Mouse (Mus musculus): ENCODE measurements around the gene Rassf8. TPM values are rescaled to one million over a fixed set of nuclear protein-coding genes. Genes with fewer than 3 reads are reported as not detected.

Gene Rassf8
- polyA plus RNA-seq, 1 experiment from 2014 or later = 8.7 TPM

DNA sequence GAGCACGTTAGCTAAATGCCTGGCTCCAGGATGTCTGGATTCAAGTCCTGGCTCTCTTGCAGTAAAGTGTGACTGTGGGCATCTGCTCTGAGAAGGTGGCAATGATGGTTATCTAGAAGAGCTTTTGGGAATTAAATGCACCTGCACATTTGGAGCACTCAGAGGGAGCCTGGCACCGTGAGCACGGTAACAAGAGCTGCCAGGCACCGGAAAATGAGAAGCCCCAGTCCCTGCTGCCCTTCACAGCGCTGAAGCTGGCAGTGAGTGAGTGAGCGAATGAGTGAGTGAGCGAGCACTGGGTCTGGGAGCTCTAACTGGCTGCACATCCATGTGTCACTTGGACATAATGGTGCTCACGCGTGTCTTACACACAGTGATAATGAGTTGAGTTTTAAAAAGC is 34.7 kb downstream of the Rassf8 start:
- H3K36me3 ChIP-seq = no peaks in the 10 kb centered on the region
- H3K27me3 ChIP-seq = no peaks in the 10 kb centered on the region
- H3K9ac ChIP-seq = no peak overlapping the region
- no peaks in the 10 kb centered on the region for H3K9me3 ChIP-seq (replicated peaks)
- H3K4me1 ChIP-seq = 0 out of 2 replicates have a peak, but pooled peaks cover 23% of the 10 kb centered on the region
- H3K4me3 ChIP-seq (replicated peaks) = no peak overlapping the region
- H3K4me2 ChIP-seq (replicated peaks) = no peak overlapping the region
- WGBS = 74% methylated on average over 9 of the region's 9 CpGs
- no peak for ATAC-seq (ENCODE audit: insufficient number of reproducible peaks, low FRiP score, low TSS enrichment, low read depth)
- no peak overlapping the region for H3K27ac ChIP-seq (replicated peaks)

DNA sequence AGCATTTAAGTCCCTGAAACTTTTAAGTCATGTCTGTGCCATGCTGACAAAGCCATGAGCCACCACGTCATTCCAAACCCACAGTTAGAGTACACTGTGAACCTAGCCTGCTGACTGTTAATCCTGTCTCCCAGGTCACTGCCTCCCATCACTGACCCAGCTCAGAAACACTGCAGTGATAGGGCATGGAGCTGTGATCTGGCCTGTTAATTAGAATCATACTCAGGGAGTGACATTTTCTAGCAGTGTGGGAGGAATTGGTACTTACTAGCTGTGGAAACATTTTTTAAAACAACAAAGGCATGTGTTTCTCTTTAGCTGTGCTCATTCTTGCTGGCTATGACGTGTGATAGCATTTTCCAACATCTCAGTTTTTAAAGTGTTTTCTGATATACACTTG is 35.4 kb downstream of the Rassf8 start:
- Histone ChIP-seq H3K27ac (replicated peaks) (no peak overlapping the region), H3K9me3 (replicated peaks) (no peaks in the 10 kb centered on the region)
- ATAC-seq (ENCODE audit: insufficient number of reproducible peaks, low FRiP score, low TSS enrichment, low read depth) = no peak

DNA sequence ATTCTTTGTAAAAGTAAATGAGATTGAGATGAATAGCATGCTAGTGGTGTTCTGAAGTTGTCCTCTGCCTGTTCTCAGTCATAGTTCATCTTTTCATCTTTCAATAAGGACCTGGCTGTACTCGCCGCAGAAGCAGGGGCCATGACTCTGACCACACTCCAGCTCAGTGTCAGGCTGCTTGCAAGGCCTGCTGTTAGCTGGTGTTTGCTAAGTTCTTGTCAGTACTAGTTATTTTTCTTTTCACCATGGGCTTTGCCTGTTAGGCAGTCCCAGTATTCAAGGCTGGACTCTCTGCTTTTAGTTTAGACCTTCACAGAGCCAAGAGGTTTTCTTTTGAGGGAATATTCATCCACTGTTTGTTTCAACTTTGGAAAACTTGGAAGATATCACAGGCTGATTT is 40.8 kb downstream of the Rassf8 start:
- Histone ChIP-seq H3K4me1 (peaks cover 5% of the 10 kb centered on the region; the same call in 1 of the 2 replicates), H3K36me3 (no peaks in the 10 kb centered on the region), H3K9ac (no peak overlapping the region), H3K9me3 (replicated peaks) (no peaks in the 10 kb centered on the region), H3K27ac (replicated peaks) (no peak overlapping the region), H3K4me3 (replicated peaks) (no peak overlapping the region), H3K27me3 (no peaks in the 10 kb centered on the region), H3K4me2 (replicated peaks) (no peak overlapping the region)
- no peak for ATAC-seq (ENCODE audit: insufficient number of reproducible peaks, low FRiP score, low TSS enrichment, low read depth)
- WGBS = 96% methylated on average over 2 of the region's 2 CpGs

More for the DNA sequence above, 35.4 kb downstream of the Rassf8 start:
- no peaks in the 10 kb centered on the region for H3K27me3 ChIP-seq
- H3K9ac ChIP-seq = no peak overlapping the region
- no peak overlapping the region for H3K4me2 ChIP-seq (replicated peaks)
- H3K4me3 ChIP-seq (replicated peaks) = no peak overlapping the region
- WGBS = 54% methylated on average over 2 of the region's 2 CpGs
- 0 out of 2 replicates have a peak, but pooled peaks cover 23% of the 10 kb centered on the region for H3K4me1 ChIP-seq
- no peaks in the 10 kb centered on the region for H3K36me3 ChIP-seq

DNA sequence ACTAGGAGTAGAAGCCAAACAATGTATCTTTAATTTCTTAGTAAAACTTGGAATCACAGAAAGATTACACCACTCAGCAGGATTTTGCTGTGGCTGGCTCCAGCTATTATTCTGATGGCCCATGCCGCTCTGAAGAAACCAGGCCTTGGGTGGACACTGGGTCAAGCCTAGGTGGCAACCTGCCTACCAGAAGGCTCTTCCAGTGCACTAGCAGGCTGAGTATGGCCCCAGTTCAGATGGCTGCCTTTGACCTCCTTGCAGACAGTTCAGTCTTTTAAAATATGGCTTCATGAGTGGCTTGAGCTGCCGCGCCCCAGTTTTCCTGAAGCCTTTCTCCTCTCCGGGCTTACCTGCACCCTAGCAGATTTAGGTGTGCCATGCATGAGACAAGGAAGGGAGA is 43.2 kb downstream of the Rassf8 start:
- Histone ChIP-seq H3K4me1 (peaks cover 17% of the 10 kb centered on the region), H3K27me3 (no peaks in the 10 kb centered on the region), H3K36me3 (no peaks in the 10 kb centered on the region), H3K4me2 (replicated peaks) (no peak overlapping the region), H3K27ac (replicated peaks) (no peak overlapping the region), H3K9ac (no peak overlapping the region), H3K9me3 (replicated peaks) (no peaks in the 10 kb centered on the region), H3K4me3 (replicated peaks) (no peak overlapping the region)
- no peak for ATAC-seq (ENCODE audit: insufficient number of reproducible peaks, low FRiP score, low TSS enrichment, low read depth)
- 93% methylated on average over 4 of the region's 4 CpGs for WGBS

DNA sequence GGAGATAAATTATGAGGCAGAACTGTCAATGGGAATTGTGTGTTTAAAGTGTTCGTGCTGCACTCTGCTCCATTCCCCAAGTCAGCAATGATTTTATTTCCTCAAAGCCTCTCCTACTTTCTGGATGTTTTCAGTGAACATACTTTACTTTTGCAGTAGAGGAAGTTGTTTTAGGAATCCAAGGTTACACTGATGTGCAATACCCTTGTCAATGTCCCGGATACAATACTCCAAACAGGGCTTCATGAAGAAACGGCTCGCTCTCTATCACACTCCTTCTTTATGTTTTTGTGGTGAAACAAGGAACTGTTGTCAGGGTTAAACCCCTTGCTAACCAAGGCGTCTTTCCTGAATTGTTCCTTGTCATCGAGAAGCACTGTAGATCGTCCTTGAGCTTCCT is 45.8 kb downstream of the Rassf8 start:
- Histone ChIP-seq H3K9me3 (replicated peaks) (no peaks in the 10 kb centered on the region), H3K4me3 (replicated peaks) (no peak overlapping the region), H3K4me2 (replicated peaks) (no peak overlapping the region), H3K4me1 (peaks cover 31% of the 10 kb centered on the region), H3K36me3 (no peaks in the 10 kb centered on the region), H3K27me3 (no peaks in the 10 kb centered on the region), H3K9ac (no peak overlapping the region), H3K27ac (replicated peaks) (peak overlapping the region; percentile 60; the same call in 1 of the 2 replicates)
- 66% methylated on average over 7 of the region's 7 CpGs for WGBS
- ATAC-seq (ENCODE audit: insufficient number of reproducible peaks, low FRiP score, low TSS enrichment, low read depth) = no peak

DNA sequence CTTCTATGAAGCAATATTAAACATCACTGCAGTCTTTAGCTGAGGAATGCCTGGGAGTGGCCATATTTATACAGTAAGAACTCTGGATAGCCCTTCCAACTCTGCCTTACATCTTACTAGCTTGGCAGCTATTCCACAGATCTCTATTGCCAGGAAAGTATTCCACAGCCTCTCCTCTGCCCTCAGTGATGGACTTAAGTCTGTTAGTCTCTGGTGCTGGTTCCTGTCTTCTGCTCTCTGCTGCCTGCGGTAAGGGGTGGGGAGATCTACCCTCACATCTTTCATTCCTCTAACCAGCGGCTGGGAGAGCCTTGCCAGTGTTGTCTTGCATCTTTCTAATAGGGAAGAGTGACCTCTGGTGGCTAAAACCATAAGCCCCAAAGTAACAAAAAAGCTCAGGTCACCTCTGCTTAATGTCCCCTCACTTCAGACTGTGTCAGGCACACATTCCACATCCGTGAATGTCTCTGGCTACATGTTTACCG is 46.6 kb downstream of the Rassf8 start:
- H3K27me3 ChIP-seq = no peaks in the 10 kb centered on the region
- peaks cover 31% of the 10 kb centered on the region for H3K4me1 ChIP-seq
- WGBS = 18% methylated on average over 4 of the region's 4 CpGs
- no peak overlapping the region for H3K4me3 ChIP-seq (replicated peaks)
- no peak overlapping the region for H3K4me2 ChIP-seq (replicated peaks)
- no peaks in the 10 kb centered on the region for H3K36me3 ChIP-seq
- no peaks in the 10 kb centered on the region for H3K9me3 ChIP-seq (replicated peaks)
- ATAC-seq (ENCODE audit: insufficient number of reproducible peaks, low FRiP score, low TSS enrichment, low read depth) = peak; percentile 63; the same call in 1 of the 2 replicates
- H3K27ac ChIP-seq (replicated peaks) = peak overlapping the region; percentile 60; the same call in 1 of the 2 replicates
- no peak overlapping the region for H3K9ac ChIP-seq

DNA sequence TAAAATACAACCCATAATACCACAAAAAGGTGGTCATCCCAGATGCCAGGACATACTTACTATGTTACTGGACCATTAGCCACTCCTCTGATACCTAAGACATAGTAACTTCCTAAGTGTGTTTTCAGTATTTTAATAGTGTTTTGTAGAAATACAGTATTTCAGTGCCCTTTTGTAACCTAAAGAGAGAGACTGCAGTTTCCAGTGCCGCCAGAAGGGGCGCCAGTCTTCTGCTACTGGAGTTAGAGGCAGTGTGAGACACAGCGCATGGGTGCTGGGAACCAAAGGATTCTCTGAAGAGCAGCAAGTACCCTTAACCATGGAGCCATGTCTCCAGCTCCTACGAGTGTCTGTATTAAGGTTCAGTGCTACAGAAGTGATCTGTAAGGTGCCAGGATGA is 48.1 kb downstream of the Rassf8 start:
- H3K9ac ChIP-seq = no peak overlapping the region
- H3K4me3 ChIP-seq (replicated peaks) = no peak overlapping the region
- 57% methylated on average over 4 of the region's 4 CpGs for WGBS
- H3K4me2 ChIP-seq (replicated peaks) = no peak overlapping the region
- H3K36me3 ChIP-seq = no peaks in the 10 kb centered on the region
- H3K27ac ChIP-seq (replicated peaks) = no peak overlapping the region
- H3K27me3 ChIP-seq = no peaks in the 10 kb centered on the region
- no peaks in the 10 kb centered on the region for H3K9me3 ChIP-seq (replicated peaks)
- no peak for ATAC-seq (ENCODE audit: insufficient number of reproducible peaks, low FRiP score, low TSS enrichment, low read depth)
- peaks cover 31% of the 10 kb centered on the region for H3K4me1 ChIP-seq

DNA sequence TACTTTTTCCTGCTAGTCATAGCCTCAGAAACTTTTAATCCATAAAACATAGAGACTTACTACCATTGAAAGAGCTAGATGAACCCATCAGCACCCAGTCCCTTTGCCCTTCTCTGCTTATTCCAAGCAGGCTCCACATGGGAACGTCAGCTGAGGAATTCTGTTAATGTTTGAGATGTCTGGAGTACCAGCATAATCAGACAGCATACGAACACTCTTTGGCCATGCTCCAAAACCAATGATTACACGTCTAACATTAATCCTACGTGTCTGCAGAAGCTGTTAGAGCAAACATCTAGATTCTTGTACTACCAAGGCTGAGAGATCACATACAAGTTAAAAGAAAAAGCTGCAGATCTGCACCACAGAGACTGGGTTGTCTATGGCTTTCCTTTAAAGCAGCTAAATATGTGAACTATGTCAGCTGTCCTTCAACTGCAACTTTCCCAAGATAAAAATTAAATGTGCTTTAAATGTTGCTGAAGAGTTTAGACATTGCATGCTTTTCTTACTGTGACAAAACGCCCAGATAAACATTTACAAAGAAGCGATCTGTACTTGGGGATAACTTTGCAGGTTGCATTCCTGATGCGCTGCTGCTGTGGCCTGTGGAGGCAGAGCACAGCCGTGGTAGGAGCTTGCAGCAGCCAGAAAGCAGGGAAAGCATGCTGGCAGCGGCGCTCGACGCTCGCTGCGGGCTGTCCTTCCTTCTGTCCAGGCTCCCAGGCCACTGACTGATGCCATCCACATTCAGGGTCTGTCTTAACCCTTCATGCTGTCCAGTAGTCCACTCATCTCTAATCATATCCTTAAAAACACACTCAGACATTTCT is 49.9 kb downstream of the Rassf8 start:
- H3K9me3 ChIP-seq (replicated peaks) = no peaks in the 10 kb centered on the region
- no peaks in the 10 kb centered on the region for H3K27me3 ChIP-seq
- peaks cover 31% of the 10 kb centered on the region for H3K4me1 ChIP-seq
- H3K36me3 ChIP-seq = no peaks in the 10 kb centered on the region
- WGBS = 40% methylated on average over 14 of the region's 14 CpGs
- no peak overlapping the region for H3K9ac ChIP-seq
- peak overlapping the region; percentile 48; the same call in 1 of the 2 replicates for H3K27ac ChIP-seq (replicated peaks)
- no peak for ATAC-seq (ENCODE audit: insufficient number of reproducible peaks, low FRiP score, low TSS enrichment, low read depth)
- H3K4me3 ChIP-seq (replicated peaks) = no peak overlapping the region
- no peak overlapping the region for H3K4me2 ChIP-seq (replicated peaks)

DNA sequence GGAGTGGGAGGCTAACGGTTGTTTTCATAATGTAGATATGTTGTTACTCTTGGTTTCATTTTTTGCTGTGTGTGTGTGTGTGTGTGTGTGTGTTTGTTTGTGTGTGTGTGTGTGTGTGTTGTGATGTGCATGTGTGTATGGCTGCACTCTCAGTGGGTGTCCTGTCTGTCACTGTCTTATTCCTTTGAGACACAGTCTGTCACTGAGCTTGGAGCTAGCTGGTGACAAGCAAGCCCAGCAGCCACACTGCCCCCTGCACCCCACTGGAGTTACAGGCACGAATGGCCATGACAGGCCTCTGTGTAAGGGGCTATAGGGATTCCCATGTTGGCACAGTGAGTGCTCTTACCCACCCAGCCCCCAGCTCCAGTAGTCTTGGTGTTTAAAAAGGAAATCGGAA is 51.1 kb downstream of the Rassf8 start:
- no peaks in the 10 kb centered on the region for H3K36me3 ChIP-seq
- no peak overlapping the region for H3K27ac ChIP-seq (replicated peaks)
- no peak overlapping the region for H3K9ac ChIP-seq
- H3K27me3 ChIP-seq = no peaks in the 10 kb centered on the region
- no peak for ATAC-seq (ENCODE audit: insufficient number of reproducible peaks, low FRiP score, low TSS enrichment, low read depth)
- no peak overlapping the region for H3K4me3 ChIP-seq (replicated peaks)
- peaks cover 24% of the 10 kb centered on the region for H3K4me1 ChIP-seq
- H3K9me3 ChIP-seq (replicated peaks) = no peaks in the 10 kb centered on the region
- 61% methylated on average over 3 of the region's 3 CpGs for WGBS
- no peak overlapping the region for H3K4me2 ChIP-seq (replicated peaks)

DNA sequence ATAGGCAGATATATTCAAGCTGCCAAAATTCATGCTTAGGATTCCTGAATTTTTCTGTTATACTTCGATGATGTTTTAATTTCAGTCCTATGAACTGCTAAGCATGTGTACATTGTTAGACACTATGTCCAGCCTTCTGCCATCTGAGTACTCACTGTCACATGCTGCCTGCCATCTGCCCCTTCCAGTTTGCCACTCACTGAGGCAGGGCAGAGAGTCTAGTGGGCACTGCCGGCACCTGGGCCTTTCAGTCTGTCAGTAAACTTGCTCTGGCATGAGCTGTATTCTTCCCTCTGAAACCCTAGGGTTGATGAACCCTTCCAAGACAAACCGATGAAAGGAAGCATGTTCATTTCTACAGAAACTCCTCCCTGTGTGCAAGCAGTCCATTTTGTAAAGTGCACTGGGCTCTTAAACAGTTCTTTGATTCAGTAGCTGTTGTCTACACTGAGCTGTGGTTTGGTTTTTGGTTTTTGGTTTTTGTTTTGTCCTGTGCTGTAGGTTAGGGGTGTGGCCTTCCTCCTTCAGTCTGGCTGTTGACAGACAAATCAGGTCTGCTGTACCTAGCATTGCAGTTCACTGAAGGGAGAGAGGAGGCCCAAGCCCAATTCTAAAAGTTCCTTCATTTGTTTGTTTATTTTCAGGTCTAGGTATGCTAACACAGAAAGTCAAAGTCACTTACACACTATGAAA is 55.4 kb downstream of the Rassf8 start:
- Histone ChIP-seq H3K36me3 (0 out of 2 replicates have a peak, but pooled peaks cover 3% of the 10 kb centered on the region), H3K9ac (no peak overlapping the region), H3K9me3 (replicated peaks) (no peaks in the 10 kb centered on the region), H3K27me3 (no peaks in the 10 kb centered on the region), H3K4me1 (peaks cover 12% of the 10 kb centered on the region), H3K4me3 (replicated peaks) (no peak overlapping the region), H3K4me2 (replicated peaks) (no peak overlapping the region), H3K27ac (replicated peaks) (no peak overlapping the region)
- WGBS = 74% methylated on average over 3 of the region's 3 CpGs
- ATAC-seq (ENCODE audit: insufficient number of reproducible peaks, low FRiP score, low TSS enrichment, low read depth) = no peak

DNA sequence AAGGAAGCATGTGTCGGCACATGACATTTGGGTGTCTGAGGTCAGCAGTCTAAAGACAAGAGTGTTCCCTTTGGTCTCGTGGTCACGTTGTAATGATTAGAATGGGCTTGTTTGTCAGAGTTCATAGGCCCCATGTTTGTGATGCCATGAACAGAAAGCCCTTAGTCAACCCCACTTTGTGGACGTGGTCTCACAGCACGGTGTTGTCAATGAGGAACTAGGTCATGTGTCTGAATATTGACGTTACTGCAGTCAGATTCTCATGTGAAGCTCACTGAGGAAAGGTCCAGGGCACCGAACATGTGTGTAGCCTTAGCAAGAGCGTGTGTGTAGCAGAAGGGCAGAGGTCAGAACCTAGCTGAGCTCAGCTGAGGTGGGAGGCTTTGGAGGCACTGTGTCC is 56.3 kb downstream of the Rassf8 start:
- 78% methylated on average over 8 of the region's 8 CpGs for WGBS
- Histone ChIP-seq H3K4me3 (replicated peaks) (no peak overlapping the region), H3K9ac (no peak overlapping the region), H3K4me1 (peaks cover 14% of the 10 kb centered on the region; the same call in 1 of the 2 replicates), H3K36me3 (0 out of 2 replicates have a peak, but pooled peaks cover 3% of the 10 kb centered on the region), H3K27ac (replicated peaks) (no peak overlapping the region), H3K4me2 (replicated peaks) (no peak overlapping the region), H3K9me3 (replicated peaks) (no peaks in the 10 kb centered on the region), H3K27me3 (no peaks in the 10 kb centered on the region)
- ATAC-seq (ENCODE audit: insufficient number of reproducible peaks, low FRiP score, low TSS enrichment, low read depth) = no peak
